Mouse (Mus musculus): Measurements from ENCODE around the gene Cd93.

The Cd93 gene

DNA sequence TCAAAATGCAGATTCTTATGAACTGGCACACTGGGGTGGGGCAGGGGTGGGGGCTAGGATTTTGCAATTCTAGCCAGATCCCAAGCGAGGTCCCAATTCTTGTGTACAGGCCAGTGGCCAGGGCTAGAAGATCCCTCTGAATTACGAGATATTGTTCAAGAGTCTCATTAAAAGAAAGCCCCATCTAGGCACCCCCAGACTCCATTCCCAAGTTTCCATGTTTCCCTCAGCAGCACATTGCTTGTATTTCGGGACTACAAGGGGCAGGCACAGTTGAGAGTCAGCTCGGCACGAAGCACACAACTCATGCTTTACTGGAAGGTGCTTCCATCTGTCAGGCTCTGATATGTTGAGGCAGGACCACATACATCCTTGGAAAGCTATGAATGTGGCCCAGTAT is 38.5 kb downstream of the Cd93 start:
- DNase-seq (ENCODE audit: low read depth, low spot score) = no peak

DNA sequence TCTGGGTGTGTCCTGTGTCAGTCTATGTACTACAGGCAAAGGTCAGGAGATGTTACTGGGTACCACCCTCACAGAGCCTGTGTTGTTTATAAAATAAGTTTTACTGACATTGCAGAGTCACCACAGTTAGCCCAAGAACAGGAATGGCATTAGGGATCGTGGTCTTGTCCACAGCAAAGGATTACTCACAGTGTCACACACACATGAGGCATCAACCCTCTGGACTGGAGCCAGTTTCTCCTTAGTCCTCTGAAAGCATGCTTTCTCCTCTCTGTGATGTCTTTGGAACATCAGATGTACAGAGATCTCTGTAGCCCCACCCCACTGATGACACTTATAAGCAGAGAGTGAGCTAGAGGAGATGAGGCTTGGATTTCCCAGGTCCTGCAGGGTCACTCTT is 41.1 kb downstream of the Cd93 start:
- no peak for DNase-seq (ENCODE audit: low read depth, low spot score)

DNA sequence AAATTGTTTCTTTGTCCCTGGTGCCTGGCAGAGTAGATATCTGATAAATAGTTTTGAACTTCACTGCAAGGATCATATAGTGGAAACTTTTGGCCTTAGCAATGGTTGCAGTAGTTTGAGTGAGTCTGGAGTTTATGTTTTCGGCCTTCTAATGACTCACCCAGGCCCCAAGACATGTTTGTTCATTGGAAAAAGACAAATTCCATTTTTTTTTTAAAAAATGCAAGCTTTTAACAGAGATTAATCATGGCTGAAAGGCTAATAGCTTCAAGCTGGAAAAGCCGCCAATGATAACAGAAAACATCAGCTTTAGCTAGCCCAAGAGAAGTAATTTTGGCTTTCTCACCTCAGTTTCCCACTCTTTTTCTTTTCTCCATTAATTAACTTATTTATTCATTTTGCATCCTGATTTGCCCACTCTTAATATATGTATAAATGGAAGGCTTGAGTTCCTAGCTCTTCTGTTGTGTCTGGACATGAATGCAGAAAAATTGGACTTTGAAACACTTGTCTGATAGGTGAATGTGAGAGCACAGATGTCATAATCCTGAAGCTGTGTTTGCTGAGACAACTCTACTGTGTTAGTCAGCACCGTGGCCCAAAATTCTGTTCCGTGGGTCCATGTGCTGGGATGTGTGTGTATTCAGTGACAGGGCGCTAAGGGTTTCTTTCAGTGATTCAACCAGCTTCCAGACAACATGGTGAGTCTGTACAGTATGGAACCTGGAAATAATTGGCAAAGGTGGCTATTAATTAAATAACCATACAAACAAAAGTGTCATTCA is 44.3 kb downstream of the Cd93 start:
- no peak for DNase-seq (ENCODE audit: low read depth, low spot score)

DNA sequence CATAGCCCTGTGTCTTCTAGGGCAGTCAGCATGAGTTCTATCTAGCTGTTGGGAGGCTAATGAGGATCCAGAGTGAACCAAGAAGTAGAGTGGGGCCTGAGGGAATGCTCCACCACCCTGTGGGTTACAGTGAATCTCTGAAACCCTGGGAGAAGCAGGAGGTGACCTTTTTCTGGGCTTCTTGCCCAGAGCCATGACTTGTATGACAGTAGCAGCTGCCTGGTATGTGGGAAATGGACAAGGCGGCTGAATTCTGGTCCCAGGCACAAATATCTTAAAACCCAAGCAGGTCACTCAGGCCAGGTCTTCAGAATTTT is 45.6 kb downstream of the Cd93 start:
- DNase-seq (ENCODE audit: low read depth, low spot score) = no peak

DNA sequence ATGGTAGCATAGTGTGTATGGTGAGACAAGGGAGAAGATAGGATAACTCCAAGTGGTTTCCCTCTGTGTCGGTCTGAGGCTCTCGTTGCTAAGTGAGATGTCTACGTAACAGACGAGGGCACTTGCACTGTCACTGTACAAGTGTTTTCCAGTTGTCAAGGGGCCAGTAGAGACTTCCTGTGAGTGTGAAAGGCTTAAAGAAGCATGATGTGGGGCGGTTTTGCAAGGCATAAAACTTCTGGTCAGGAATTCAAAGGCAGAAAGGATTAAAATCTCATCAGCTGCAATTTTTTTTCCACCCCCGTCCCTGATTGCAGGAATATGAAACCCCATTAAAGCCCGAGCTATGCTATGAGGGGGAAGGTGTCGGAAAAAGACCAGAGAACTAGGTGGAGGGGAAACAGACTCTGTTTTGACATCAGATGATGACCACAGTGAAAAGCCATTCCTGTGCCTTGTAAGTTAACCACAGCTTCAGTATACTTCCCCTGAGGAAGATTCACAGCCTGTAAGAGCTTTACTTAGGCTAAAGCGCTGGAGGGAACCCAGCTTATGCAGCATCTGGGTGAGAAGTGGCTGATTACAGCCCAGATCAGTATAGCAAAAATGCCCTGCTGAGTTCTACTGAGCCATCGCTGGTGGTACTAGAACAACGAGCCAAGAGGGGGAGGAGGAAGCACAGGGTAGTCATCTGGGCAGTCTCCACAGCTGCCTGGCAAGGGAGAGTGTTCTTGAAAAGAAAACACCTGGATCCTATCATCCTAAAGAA is 46.2 kb downstream of the Cd93 start:
- DNase-seq (ENCODE audit: low read depth, low spot score) = no peak

DNA sequence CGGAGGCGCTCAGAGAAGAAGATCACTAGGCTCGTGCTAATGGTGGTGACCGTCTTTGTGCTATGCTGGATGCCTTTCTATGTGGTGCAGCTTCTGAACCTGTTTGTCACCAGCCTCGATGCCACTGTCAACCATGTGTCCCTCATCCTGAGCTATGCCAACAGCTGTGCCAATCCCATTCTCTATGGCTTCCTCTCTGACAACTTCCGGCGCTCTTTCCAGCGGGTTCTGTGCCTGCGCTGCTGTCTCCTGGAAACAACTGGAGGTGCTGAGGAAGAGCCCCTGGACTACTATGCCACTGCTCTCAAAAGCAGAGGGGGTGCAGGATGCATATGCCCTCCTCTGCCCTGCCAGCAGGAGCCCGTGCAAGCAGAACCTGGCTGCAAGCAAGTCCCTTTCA is 47.2 kb downstream of the Cd93 start:
- DNase-seq (ENCODE audit: low read depth, low spot score) = no peak

DNA sequence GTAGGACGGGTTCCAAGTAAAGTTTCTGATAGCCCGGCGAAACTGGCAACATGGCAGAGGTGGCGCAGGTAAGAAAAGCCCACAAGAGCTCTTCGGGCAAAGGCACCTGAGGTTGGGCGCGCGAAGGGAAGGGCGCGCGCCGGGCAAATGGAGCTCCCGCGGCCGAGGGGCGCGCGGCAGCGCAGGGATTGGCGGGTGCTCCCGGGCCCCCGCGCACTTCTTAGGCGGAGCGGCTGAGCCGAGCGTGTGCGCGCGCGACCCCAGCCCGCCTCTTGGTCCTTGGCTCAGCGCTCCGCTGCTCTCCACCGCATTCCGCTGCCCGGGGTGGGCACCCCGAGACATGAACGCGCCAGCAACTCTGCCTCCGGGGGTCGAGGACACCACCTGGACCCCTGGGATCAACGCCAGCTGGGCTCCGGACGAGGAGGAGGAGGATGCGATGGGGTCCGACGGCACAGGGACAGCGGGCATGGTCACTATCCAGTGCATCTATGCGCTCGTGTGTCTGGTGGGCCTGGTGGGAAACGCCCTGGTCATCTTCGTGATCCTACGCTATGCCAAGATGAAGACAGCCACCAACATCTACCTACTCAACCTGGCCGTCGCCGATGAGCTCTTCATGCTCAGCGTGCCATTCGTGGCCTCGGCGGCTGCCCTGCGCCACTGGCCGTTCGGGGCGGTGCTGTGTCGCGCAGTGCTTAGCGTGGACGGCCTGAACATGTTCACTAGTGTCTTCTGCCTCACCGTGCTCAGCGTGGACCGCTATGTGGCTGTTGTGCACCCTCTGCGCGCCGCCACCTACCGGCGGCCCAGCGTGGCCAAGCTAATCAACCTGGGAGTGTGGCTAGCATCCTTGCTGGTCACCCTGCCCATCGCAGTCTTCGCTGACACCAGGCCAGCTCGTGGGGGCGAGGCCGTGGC is 48.0 kb downstream of the Cd93 start, which contains the start of gene Sstr4:
Gene Sstr4, plus strand, starts transcription at position 214 of the 921 bp plus-strand sequence.
- DNase-seq (ENCODE audit: low read depth, low spot score) = no peak

DNA sequence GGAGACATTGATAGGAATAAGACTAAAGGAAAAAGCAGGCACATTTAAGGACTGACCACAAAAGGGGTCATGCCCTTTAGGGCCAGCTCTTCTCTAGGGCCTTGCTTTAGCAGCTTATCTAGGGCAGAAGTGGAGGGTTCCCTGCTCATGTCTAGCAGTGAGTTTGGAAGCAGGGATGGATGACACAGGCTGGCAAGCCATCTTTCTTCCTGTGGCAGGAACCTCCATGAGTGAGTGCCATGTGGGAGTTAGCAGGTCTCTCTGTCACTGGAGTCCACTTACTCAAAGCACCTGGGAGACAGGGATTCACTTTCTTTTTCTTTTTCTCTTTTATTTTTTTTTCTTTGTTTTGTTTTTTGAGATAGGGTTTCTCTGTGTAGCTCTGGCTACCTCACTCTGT is 49.5 kb downstream of the Cd93 start:
- no peak for DNase-seq (ENCODE audit: low read depth, low spot score)

DNA sequence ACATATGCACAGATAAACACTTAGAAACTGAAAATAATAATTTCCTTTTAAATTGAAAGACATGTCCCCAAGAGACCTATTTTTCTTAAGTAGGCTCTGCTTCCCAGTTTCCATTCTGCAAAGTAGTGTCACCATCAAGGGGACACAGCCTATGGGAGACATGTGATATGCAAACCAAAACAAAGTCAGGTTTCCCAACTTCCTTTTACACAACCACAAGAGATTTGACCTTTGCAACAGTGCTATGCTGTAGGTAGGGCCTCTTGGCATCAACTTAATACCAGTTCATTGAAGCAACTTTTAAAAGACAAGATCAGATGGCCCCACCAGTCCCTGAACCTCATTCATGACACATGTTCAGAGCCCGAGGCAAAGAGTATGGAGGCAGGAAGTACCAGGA is 50.2 kb downstream of the Cd93 start:
- DNase-seq (ENCODE audit: low read depth, low spot score) = no peak

DNA sequence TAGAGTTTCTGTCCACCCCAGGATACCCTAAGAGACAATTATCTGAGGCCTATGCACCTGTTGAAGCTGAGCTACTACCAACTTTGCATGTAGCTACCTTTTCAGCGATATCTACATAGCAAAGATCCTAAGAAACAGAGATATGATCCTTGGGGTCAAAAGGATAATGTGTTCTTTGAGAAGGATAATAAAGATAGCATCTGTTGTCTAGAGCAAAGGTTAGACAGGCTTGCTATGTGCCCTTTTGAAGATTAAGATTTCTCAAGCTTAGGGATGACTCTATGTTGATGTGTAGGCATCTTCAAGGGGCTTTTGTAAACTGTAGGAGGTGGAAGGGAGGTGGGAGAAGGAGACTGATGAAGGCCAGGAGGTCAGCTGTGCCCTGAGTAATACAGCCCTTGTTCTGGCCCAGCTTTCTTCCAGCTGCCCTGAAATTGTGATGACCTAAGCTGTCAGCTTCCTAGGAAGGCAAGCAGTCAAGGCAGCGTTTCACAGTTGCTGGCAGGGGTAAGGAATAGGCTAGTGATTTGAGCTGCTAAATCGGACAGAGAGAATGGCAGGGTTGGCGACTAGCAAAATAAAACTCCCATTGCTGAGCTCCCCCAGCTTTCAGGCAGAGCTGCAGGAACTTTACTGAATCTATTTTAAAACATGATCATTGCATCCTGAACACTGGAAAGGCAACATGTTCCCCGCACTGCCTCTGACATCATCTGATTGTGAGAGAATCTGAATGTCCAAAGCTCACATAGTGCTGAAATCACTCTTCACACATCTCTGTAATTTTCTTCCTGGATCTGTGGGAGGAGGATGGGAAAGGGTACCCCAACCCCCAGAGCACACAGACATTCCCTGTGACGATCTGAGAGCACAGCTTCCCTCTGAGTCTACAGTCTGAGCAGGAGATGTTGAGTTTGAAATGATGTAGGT is 55.4 kb downstream of the Cd93 start:
- no peak for DNase-seq (ENCODE audit: low read depth, low spot score)

DNA sequence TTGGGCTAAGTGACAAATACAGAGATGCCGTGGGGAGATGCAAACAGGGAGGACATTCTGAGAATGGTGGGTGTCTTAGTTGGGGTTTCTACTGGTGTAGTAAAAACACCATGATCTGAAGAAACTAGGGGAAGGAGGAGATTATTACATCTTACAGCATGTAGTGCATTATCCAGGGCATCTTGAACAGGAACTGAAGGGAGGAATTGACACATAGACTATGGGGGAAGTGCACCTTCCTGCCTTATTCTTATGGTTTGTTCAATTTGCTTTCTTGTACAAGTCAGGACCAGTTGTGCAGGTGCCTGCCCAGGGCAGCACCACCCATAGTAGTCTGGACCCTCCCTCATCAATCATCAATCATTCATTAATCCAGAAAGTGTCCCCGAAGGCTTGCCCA is 56.4 kb downstream of the Cd93 start:
- no peak for DNase-seq (ENCODE audit: low read depth, low spot score)
